Mouse (Mus musculus) urinary bladder, adult 18-20 months (tissue): ENCODE measurements at regions not wholly inside any gene's neighbourhood (a gene's known extent, or its start where the extent isn't known, plus 50 kb on each side); places are given as distances from the start of the nearest gene placed in this dataset.

Source experiments
- DNase-seq, 2 experiments: peaks; one replicate each; pipeline ENCODE4 v3.0.0; 2022; ENCODE audit warnings: low spot score in 2 of 2, mixed read lengths in 2 of 2

GRCm38 (mm10) chr15:67743332-67743731 lies 1242.6 kb upstream of the Lrrc6 start:
- no peak for DNase-seq

GRCm38 (mm10) chr15:67732988-67733387 lies 1232.3 kb upstream of the Lrrc6 start:
- no peak for DNase-seq

- DNase-seq: no peak
These were observed 1228.8 kb upstream of the Lrrc6 start for GRCm38 (mm10) chr15:67729492-67729891.

- DNase-seq: no peak
These were observed 1224.5 kb upstream of the Lrrc6 start for GRCm38 (mm10) chr15:67725239-67725638.

- DNase-seq: no peak
These were observed 1213.5 kb upstream of the Lrrc6 start for GRCm38 (mm10) chr15:67714203-67714602.

GRCm38 (mm10) chr15:67686140-67686539 lies 1185.4 kb upstream of the Lrrc6 start:
- no peak for DNase-seq

GRCm38 (mm10) chr15:67673276-67673675 lies 1172.6 kb upstream of the Lrrc6 start:
- DNase-seq: no peak

GRCm38 (mm10) chr15:67636155-67636554 lies 1135.4 kb upstream of the Lrrc6 start:
- no peak for DNase-seq

GRCm38 (mm10) chr15:67626704-67627287 lies 1126.1 kb upstream of the Lrrc6 start:
- DNase-seq: no peak

- no peak for DNase-seq
These were observed 1111.2 kb upstream of the Lrrc6 start for GRCm38 (mm10) chr15:67611896-67612295.

- DNase-seq: no peak
These were observed 1097.7 kb upstream of the Lrrc6 start for GRCm38 (mm10) chr15:67598426-67598825.

GRCm38 (mm10) chr15:67576581-67576980 lies 1075.9 kb upstream of the Lrrc6 start:
- DNase-seq: no peak

- DNase-seq: no peak
These were observed 1070.9 kb upstream of the Lrrc6 start for GRCm38 (mm10) chr15:67571614-67572013.

- no peak for DNase-seq
These were observed 1056.6 kb upstream of the Lrrc6 start for GRCm38 (mm10) chr15:67557304-67557703.

GRCm38 (mm10) chr15:67551911-67552310 lies 1051.2 kb upstream of the Lrrc6 start:
- DNase-seq: no peak

- no peak for DNase-seq
These were observed 1046.2 kb upstream of the Lrrc6 start for GRCm38 (mm10) chr15:67546896-67547400.

- no peak for DNase-seq
These were observed 1045.0 kb upstream of the Lrrc6 start for GRCm38 (mm10) chr15:67545745-67546144.

GRCm38 (mm10) chr15:67513722-67514121 lies 1013.0 kb upstream of the Lrrc6 start:
- no peak for DNase-seq

GRCm38 (mm10) chr15:67495001-67495658 lies 994.4 kb upstream of the Lrrc6 start:
- DNase-seq: no peak

- DNase-seq: no peak
These were observed 981.0 kb upstream of the Lrrc6 start for GRCm38 (mm10) chr15:67481733-67482132.

GRCm38 (mm10) chr15:67474325-67474724 lies 973.6 kb upstream of the Lrrc6 start:
- no peak for DNase-seq

GRCm38 (mm10) chr15:67472979-67473378 lies 972.3 kb upstream of the Lrrc6 start:
- DNase-seq: no peak

GRCm38 (mm10) chr15:67471283-67471682 lies 970.6 kb upstream of the Lrrc6 start:
- DNase-seq: no peak
